Mouse (Mus musculus) lung, adult 2 months (tissue): Measurements from ENCODE around the gene Pja2.

Experiments used
- CTCF ChIP-seq: fragments of 200-500 bp; IDR thresholded peaks from 2 replicates; pipeline ENCODE4 v1.5.1; 2011; ENCODE audit warnings: mild to moderate bottlenecking, low read length, control low read depth; ENCODE audit not compliant: insufficient read depth
- POLR2A ChIP-seq: fragments of 200-500 bp; IDR thresholded peaks from 2 replicates; pipeline ENCODE4 v1.6.1; 2011; ENCODE audit warnings: low read depth, mild to moderate bottlenecking, control low read depth, low read length, borderline replicate concordance; ENCODE audit errors: extremely low read depth

DNA sequence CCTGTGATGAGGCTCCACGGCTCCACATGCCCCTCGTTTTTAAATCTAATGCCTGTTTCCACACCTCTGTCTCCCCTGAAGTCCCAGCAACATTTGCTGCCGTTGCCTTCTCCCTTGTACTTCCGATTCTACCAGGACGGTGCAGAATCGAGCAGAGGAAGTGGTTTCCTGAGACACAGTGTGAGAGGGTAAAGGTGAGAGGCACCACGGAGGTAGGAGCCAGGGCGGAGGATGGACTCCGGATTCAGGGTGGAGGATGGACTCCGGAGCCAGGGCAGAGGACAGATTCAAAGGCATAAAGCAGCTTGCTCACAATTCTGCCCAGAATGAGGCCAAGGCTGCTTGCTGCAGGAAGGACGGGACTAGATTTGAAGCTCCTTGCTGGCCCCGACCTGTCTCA, 88.8 kb downstream of the Pja2 start:
- TF ChIP-seq POLR2A (no peak), CTCF (no peak)
